Mouse (Mus musculus) E14TG2a.4 (cell line): ENCODE measurements around the gene Fam172a.

ENCODE experiments used
- CTCF ChIP-seq: conservative IDR thresholded peaks from 2 replicates; pipeline ENCODE4 v1.5.1; 2014; ENCODE audit warnings: low read length
- NANOG ChIP-seq: IDR thresholded peaks from 2 replicates; pipeline ENCODE4 v1.6.1; 2014; ENCODE audit warnings: borderline replicate concordance, low read length, mixed read lengths

- TF ChIP-seq CTCF (no peak), NANOG (no peak)
Observed at GRCm38 (mm10) chr13:78162149-78162548, 460.3 kb downstream of the Fam172a start.
